Mouse (Mus musculus): ENCODE data around the gene 1700102P08Rik.

The 1700102P08Rik gene

GRCm38 (mm10) chr9:108392676-108393075 is at the start of gene 1700102P08Rik:
Gene 1700102P08Rik (plus strand): TSS chr9:108392805.
- no peak for DNase-seq (ENCODE audit: low spot score in 2 of 2)

GRCm38 (mm10) chr9:108343331-108343730 is 49.3 kb upstream of the 1700102P08Rik start:
- no peak for DNase-seq (ENCODE audit: low spot score in 2 of 2)

- DNase-seq (ENCODE audit: low spot score in 2 of 2): no peak
Observed at GRCm38 (mm10) chr9:108343835-108344234, 48.8 kb upstream of the 1700102P08Rik start.

- DNase-seq (ENCODE audit: low spot score in 2 of 2): no peak
Observed at GRCm38 (mm10) chr9:108344471-108344870, 48.1 kb upstream of the 1700102P08Rik start.

- no peak for DNase-seq (ENCODE audit: low spot score in 2 of 2)
Observed at GRCm38 (mm10) chr9:108347024-108347423, 45.6 kb upstream of the 1700102P08Rik start.

GRCm38 (mm10) chr9:108347540-108348289 is 44.9 kb upstream of the 1700102P08Rik start, which contains the start of gene Usp4:
Gene Usp4 (plus strand): TSS chr9:108347853.
- peak; percentile 66 to 75 for DNase-seq (ENCODE audit: low spot score in 2 of 2)

- no peak for DNase-seq (ENCODE audit: low spot score in 2 of 2)
Observed at GRCm38 (mm10) chr9:108348290-108348680, 44.3 kb upstream of the 1700102P08Rik start.

GRCm38 (mm10) chr9:108349727-108350126 is 42.9 kb upstream of the 1700102P08Rik start:
- no peak for DNase-seq (ENCODE audit: low spot score in 2 of 2)

GRCm38 (mm10) chr9:108378234-108378633 is 14.4 kb upstream of the 1700102P08Rik start:
- no peak for DNase-seq (ENCODE audit: low spot score in 2 of 2)

GRCm38 (mm10) chr9:108378736-108379135 is 13.9 kb upstream of the 1700102P08Rik start:
- no peak for DNase-seq (ENCODE audit: low spot score in 2 of 2)

- no peak for DNase-seq (ENCODE audit: low spot score in 2 of 2)
Observed at GRCm38 (mm10) chr9:108379294-108379693, 13.3 kb upstream of the 1700102P08Rik start.

- DNase-seq (ENCODE audit: low spot score in 2 of 2): no peak
Observed at GRCm38 (mm10) chr9:108381382-108381781, 11.2 kb upstream of the 1700102P08Rik start.

- DNase-seq (ENCODE audit: low spot score in 2 of 2): no peak
Observed at GRCm38 (mm10) chr9:108385006-108385405, 7.6 kb upstream of the 1700102P08Rik start.

- DNase-seq (ENCODE audit: low spot score in 2 of 2): no peak
Observed at GRCm38 (mm10) chr9:108386816-108387215, 5.8 kb upstream of the 1700102P08Rik start.

- no peak for DNase-seq (ENCODE audit: low spot score in 2 of 2)
Observed at GRCm38 (mm10) chr9:108388601-108389000, 4.0 kb upstream of the 1700102P08Rik start.

GRCm38 (mm10) chr9:108389220-108389619 is 3.4 kb upstream of the 1700102P08Rik start:
- no peak for DNase-seq (ENCODE audit: low spot score in 2 of 2)

GRCm38 (mm10) chr9:108394191-108394590 is 1.6 kb downstream of the 1700102P08Rik start:
- DNase-seq (ENCODE audit: low spot score in 2 of 2): no peak

GRCm38 (mm10) chr9:108395427-108395826 is 2.8 kb downstream of the 1700102P08Rik start:
- DNase-seq (ENCODE audit: low spot score in 2 of 2): no peak

- DNase-seq (ENCODE audit: low spot score in 2 of 2): no peak
Observed at GRCm38 (mm10) chr9:108398324-108398723, 5.7 kb downstream of the 1700102P08Rik start.

GRCm38 (mm10) chr9:108401186-108401960 is 8.8 kb downstream of the 1700102P08Rik start:
- no peak for DNase-seq (ENCODE audit: low spot score in 2 of 2)

- no peak for DNase-seq (ENCODE audit: low spot score in 2 of 2)
Observed at GRCm38 (mm10) chr9:108403081-108403480, 10.5 kb downstream of the 1700102P08Rik start.

- DNase-seq (ENCODE audit: low spot score in 2 of 2): no peak
Observed at GRCm38 (mm10) chr9:108404451-108404850, 11.8 kb downstream of the 1700102P08Rik start.

GRCm38 (mm10) chr9:108409535-108409934 is 16.9 kb downstream of the 1700102P08Rik start:
- DNase-seq (ENCODE audit: low spot score in 2 of 2): no peak
